ENCODE assay signal across 8 mouse cellular contexts in genomic region chr12:84450718-84451646, GRCm38 (mm10). TPM values are rescaled to one million over a fixed set of nuclear protein-coding genes. Genes with fewer than 3 reads are reported as not detected.
DNase-seq lines count a peak whose midpoint lies in the region; ATAC-seq lines count a peak whose summit lies in the region.

TSS of gene Aldh6a1 (minus strand) at chr12:84451004.
TSS of gene Lin52 (plus strand) at chr12:84451422.

- H3K36me3 ChIP-seq in hindbrain, embryonic 14.5 days (replicated peaks; ENCODE audit: control insufficient read depth, insufficient read depth) = no peaks in the 10 kb centered on the region

- H3K9ac ChIP-seq in hindbrain, embryonic 14.5 days = peak within 1 kb of the TSS; percentile 64

- peak; percentile 99 for ATAC-seq in hindbrain, embryonic 14.5 days (ENCODE audit: low FRiP score)

- H3K4me1 ChIP-seq in hindbrain, embryonic 14.5 days (replicated peaks; ENCODE audit: control insufficient read depth, insufficient read depth, low read length) = 0 out of 2 replicates have a peak, but pooled peaks cover 11% of the 10 kb centered on the region

- H3K4me2 ChIP-seq in hindbrain, embryonic 14.5 days (replicated peaks) = peak within 1 kb of the TSS; percentile 63

- WGBS in hindbrain, embryonic 14.5 days = 1% methylated on average over 49 of the region's 49 CpGs

- no peaks in the 10 kb centered on the region for H3K27me3 ChIP-seq in hindbrain, embryonic 14.5 days (ENCODE audit: control insufficient read depth, insufficient read depth, low read length)

- peak; percentile 100 for DNase-seq in R1 (ENCODE audit: low read depth, low spot score)
- peak; percentile 93 to 96 for DNase-seq in cerebellum, postnatal 25 days
- peak; percentile 85 to 90 for DNase-seq in frontal cortex, postnatal 25 days (ENCODE audit: low spot score in 2 of 2)
- peak; percentile 99 for DNase-seq in hindbrain, embryonic 14.5 days (ENCODE audit: low spot score)
- DNase-seq in layer of hippocampus, postnatal 36 days = peak; percentile 93 to 95
- DNase-seq in lung, postnatal 36 days = peak; percentile 100
- DNase-seq in retina, postnatal 1 day = peak; percentile 100
- peak; percentile 86 to 97 for DNase-seq in urinary bladder, adult 18-20 months (ENCODE audit: low spot score in 2 of 2)

- H3K9me3 ChIP-seq in hindbrain, embryonic 14.5 days (ENCODE audit: control insufficient read depth, low read length) = no peaks in the 10 kb centered on the region

- H3K4me3 ChIP-seq in hindbrain, embryonic 14.5 days (replicated peaks; ENCODE audit: low read length) = peak within 1 kb of the TSS; percentile 54

- H3K27ac ChIP-seq in hindbrain, embryonic 14.5 days = peak within 1 kb of the TSS; percentile 54

RNA-seq across cellular contexts. Expression of gene Aldh6a1, which starts in this region (rescaled TPM):
- polyA plus RNA-seq in hindbrain, embryonic 14.5 days (2014; fragmentation: Nextera tagmentation; extraction: Ambion mirVana) = 37.9 and 38.3 TPM in 2 replicates
- 10 to 100 TPM; 45.7 to 45.8 TPM for total RNA-seq in layer of hippocampus, postnatal 36 days (2021)

RNA-seq across cellular contexts. Expression of gene Lin52, which starts in this region (rescaled TPM):
- polyA plus RNA-seq in hindbrain, embryonic 14.5 days (2014; fragmentation: Nextera tagmentation; extraction: Ambion mirVana) = 30.4 and 34.3 TPM in 2 replicates
- total RNA-seq in layer of hippocampus, postnatal 36 days (2021) = 10 to 100 TPM; 22.6 to 24.1 TPM

Comparison
In these comparisons a context has a peak if more than half of its experiments do, and no peak if none do; other contexts are left out.
1. Peak in every context shown above with its lines: DNase-seq, ATAC-seq, H3K4me3 ChIP-seq and H3K27ac ChIP-seq.